30 mouse cellular contexts compared by ENCODE assay signal in genomic region chr2:66767980-66768379, GRCm38 (mm10). TPM values are rescaled to one million over a fixed set of nuclear protein-coding genes. Genes with fewer than 3 reads are reported as not detected.
"Had no signal": no experiment of that assay in that cellular context is flagged by ENCODE, and none has a peak within 500 bp of the region (broad histone marks: within the 10 kb centered on the region; RNA-seq: fewer than 3 reads in every experiment).

No protein-coding gene starts in this region.

- H3K27me3 ChIP-seq: embryonic facial prominence, embryonic 12.5 days; embryonic facial prominence, embryonic 13.5 days; embryonic facial prominence, embryonic 15.5 days; forebrain, embryonic 12.5 days; forebrain, embryonic 13.5 days; forebrain, embryonic 15.5 days had no signal

- H3K36me3 ChIP-seq: embryonic facial prominence, embryonic 10.5 days; embryonic facial prominence, embryonic 12.5 days; embryonic facial prominence, embryonic 13.5 days; embryonic facial prominence, embryonic 15.5 days; forebrain, embryonic 10.5 days; forebrain, embryonic 12.5 days; forebrain, embryonic 15.5 days had no signal

- DNase-seq: cerebellum, adult 2 months; cerebellum, adult 8-10 months; cerebellum, adult 9-10 months; cerebellum, adult 9-11 months; cerebellum, postnatal 10 days; cerebellum, postnatal 14 days; cerebellum, postnatal 25 days; cerebellum, postnatal 36 days; embryo, embryonic 11 days; forebrain, postnatal 0 days; gastrocnemius, adult 2 months; gastrocnemius, postnatal 10 days; gastrocnemius, postnatal 14 days; gastrocnemius, postnatal 25 days; gastrocnemius, postnatal 36 days; heart, adult 11 months; heart, adult 18-20 months; heart, adult 2 months had no signal

- H3K9ac ChIP-seq: embryonic facial prominence, embryonic 12.5 days; embryonic facial prominence, embryonic 13.5 days; embryonic facial prominence, embryonic 15.5 days; forebrain, embryonic 12.5 days; forebrain, embryonic 13.5 days; forebrain, embryonic 15.5 days; forebrain, postnatal 0 days had no signal

- H3K4me1 ChIP-seq: embryonic facial prominence, embryonic 10.5 days; embryonic facial prominence, embryonic 12.5 days; embryonic facial prominence, embryonic 13.5 days; embryonic facial prominence, embryonic 15.5 days; forebrain, embryonic 10.5 days; forebrain, embryonic 12.5 days; forebrain, embryonic 13.5 days; forebrain, embryonic 15.5 days had no signal

- H3K9me3 ChIP-seq: embryonic facial prominence, embryonic 10.5 days; embryonic facial prominence, embryonic 12.5 days; embryonic facial prominence, embryonic 13.5 days; embryonic facial prominence, embryonic 15.5 days; forebrain, embryonic 10.5 days; forebrain, embryonic 12.5 days; forebrain, embryonic 13.5 days; forebrain, embryonic 15.5 days had no signal

- ATAC-seq: forebrain, embryonic 13.5 days; forebrain, embryonic 14.5 days; forebrain, embryonic 15.5 days; forebrain, embryonic 16.5 days; forebrain, postnatal 0 days had no signal

- H3K27ac ChIP-seq: embryonic facial prominence, embryonic 10.5 days; embryonic facial prominence, embryonic 12.5 days; embryonic facial prominence, embryonic 13.5 days; embryonic facial prominence, embryonic 15.5 days; forebrain, embryonic 10.5 days; forebrain, embryonic 12.5 days; forebrain, embryonic 13.5 days; forebrain, embryonic 15.5 days; gastrocnemius, adult 2 months; heart, adult 2 months had no signal

- H3K4me3 ChIP-seq: embryonic facial prominence, embryonic 10.5 days; embryonic facial prominence, embryonic 12.5 days; embryonic facial prominence, embryonic 13.5 days; embryonic facial prominence, embryonic 15.5 days; erythroblast, embryonic 14.5 days; forebrain, embryonic 10.5 days; forebrain, embryonic 12.5 days; forebrain, embryonic 13.5 days; forebrain, embryonic 15.5 days; gastrocnemius, adult 2 months; heart, adult 2 months had no signal

- H3K4me2 ChIP-seq: embryonic facial prominence, embryonic 12.5 days; embryonic facial prominence, embryonic 13.5 days; embryonic facial prominence, embryonic 15.5 days; forebrain, embryonic 12.5 days; forebrain, embryonic 13.5 days; forebrain, embryonic 15.5 days had no signal

RNA-seq across cellular contexts. Expression of gene Scn7a, which starts 16.7 kb away (rescaled TPM):
- polyA plus RNA-seq: erythroblast, embryonic 14.5 days; forebrain, embryonic 11.5 days; forebrain, embryonic 12.5 days; forebrain, embryonic 15.5 days; forebrain, embryonic 16.5 days had no signal
